ENCODE assay signal across 9 mouse cellular contexts in the genomic region with DNA sequence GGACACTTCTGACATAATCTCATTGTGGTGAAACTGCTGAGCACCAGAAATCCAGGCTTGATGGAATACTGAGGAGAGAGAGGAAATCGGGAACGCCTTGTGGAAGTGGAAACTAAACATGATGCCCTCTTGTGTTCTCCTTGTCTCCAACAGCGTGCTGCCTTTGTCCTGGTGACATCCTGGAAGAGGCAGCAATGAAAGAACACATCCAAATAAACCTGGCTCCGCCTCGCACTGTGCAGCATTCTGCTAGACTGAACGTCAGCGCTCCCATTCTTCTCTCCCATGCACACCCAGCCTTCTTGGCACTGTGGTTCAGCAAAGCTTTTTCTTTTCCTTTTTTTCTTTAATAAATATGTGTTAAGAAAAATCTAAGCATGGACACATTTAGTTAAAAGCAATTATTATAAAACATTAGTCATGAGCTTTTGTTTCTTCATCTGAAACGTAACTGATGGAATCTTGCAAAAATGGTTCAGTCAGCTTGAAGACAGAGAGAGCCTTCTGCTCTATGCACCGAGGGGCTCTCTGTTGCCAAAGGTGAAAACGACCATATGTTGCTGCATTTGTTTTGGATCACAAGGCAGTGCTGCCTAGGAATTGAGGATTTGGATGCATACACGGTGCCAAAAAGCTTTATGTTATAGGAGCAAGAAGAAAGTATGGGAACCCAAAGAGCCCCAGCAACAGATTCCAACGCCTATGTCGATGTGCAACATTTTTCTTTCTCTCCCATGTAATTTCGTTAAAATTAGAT.
DNase-seq lines count a peak whose midpoint lies in the region; ATAC-seq lines count a peak whose summit lies in the region.
"Had no signal": no experiment of that assay in that cellular context is flagged by ENCODE, and none has a peak within 500 bp of the region (broad histone marks: within the 10 kb centered on the region; RNA-seq: fewer than 3 reads in every experiment).

No protein-coding gene starts in this region.

- peak overlapping the region; percentile 11; the same call in 1 of the 2 replicates for H3K4me2 ChIP-seq in hindbrain, embryonic 15.5 days
- 0 out of 2 replicates have a peak overlapping the region, but pooled peaks have one; percentile 5 for H3K4me2 ChIP-seq in neural tube, embryonic 13.5 days

- 0 out of 2 replicates have a peak overlapping the region, but pooled peaks have one; percentile 3 for H3K9ac ChIP-seq in hindbrain, embryonic 15.5 days
- no peak overlapping the region for H3K9ac ChIP-seq in neural tube, embryonic 13.5 days
- H3K9ac ChIP-seq: liver, embryonic 14.5 days had no signal

- no peak overlapping the region for H3K4me3 ChIP-seq in hindbrain, embryonic 15.5 days
- H3K4me3 ChIP-seq in neural tube, embryonic 13.5 days: no peak overlapping the region

- peaks cover 25% of the 10 kb centered on the region for H3K4me1 ChIP-seq in hindbrain, embryonic 15.5 days (replicated peaks)
- H3K4me1 ChIP-seq in neural tube, embryonic 13.5 days (replicated peaks): peaks cover 26% of the 10 kb centered on the region

- intact Hi-C loops in gastrocnemius, postnatal 14 days (cut with DNase I; ENCODE audit: low total_unique reads): no loop called here

- no peaks in the 10 kb centered on the region for H3K36me3 ChIP-seq in hindbrain, embryonic 15.5 days
- H3K36me3 ChIP-seq in neural tube, embryonic 13.5 days: 0 out of 2 replicates have a peak, but pooled peaks cover 4% of the 10 kb centered on the region

- peak overlapping the region; percentile 67 for H3K27ac ChIP-seq in hindbrain, embryonic 15.5 days (replicated peaks)
- peak overlapping the region; percentile 73 for H3K27ac ChIP-seq in neural tube, embryonic 13.5 days (replicated peaks)
- H3K27ac ChIP-seq: liver, embryonic 14.5 days had no signal

- DNase-seq in lung, postnatal 10 days: peak; percentile 6
- no peak for DNase-seq in lung, adult 18-20 months
- peak; percentile 84 to 87 for DNase-seq in cerebellum, postnatal 10 days
- no peak for DNase-seq in urinary bladder, postnatal 36 days (ENCODE audit: low spot score in 2 of 2)
- no peak for DNase-seq in gastrocnemius, postnatal 14 days
- no peak for DNase-seq in lung, postnatal 14 days

- no peaks in the 10 kb centered on the region for H3K9me3 ChIP-seq in hindbrain, embryonic 15.5 days
- no peaks in the 10 kb centered on the region for H3K9me3 ChIP-seq in neural tube, embryonic 13.5 days

- peak; percentile 77 for ATAC-seq in hindbrain, embryonic 15.5 days (ENCODE audit: low FRiP score, low read depth)
- peak; percentile 57 for ATAC-seq in neural tube, embryonic 13.5 days (ENCODE audit: low read depth)

- H3K27me3 ChIP-seq in hindbrain, embryonic 15.5 days: no peaks in the 10 kb centered on the region
- no peaks in the 10 kb centered on the region for H3K27me3 ChIP-seq in neural tube, embryonic 13.5 days

- 47% methylated on average over 14 of the region's 14 CpGs for WGBS in hindbrain, embryonic 15.5 days
- WGBS in neural tube, embryonic 13.5 days: 63% methylated on average over 14 of the region's 14 CpGs

Comparison
In these comparisons a context has a peak if more than half of its experiments do, and no peak if none do; other contexts are left out.
1. DNase-seq: peak in lung, postnatal 10 days (single experiment) and cerebellum, postnatal 10 days (2 of 2); none in lung, adult 18-20 months (0 of 2), urinary bladder, postnatal 36 days (0 of 2), gastrocnemius, postnatal 14 days (single experiment) and lung, postnatal 14 days (single experiment).